Mouse (Mus musculus) small intestine, adult 2 months (tissue): Measurements from ENCODE around the gene Mettl7a2. TPM values are rescaled to one million over a fixed set of nuclear protein-coding genes. Genes with fewer than 3 reads are reported as not detected.
"Not testable (repeated sequence)": the region's sequence is repeated elsewhere in the genome, so short reads cannot be mapped to it uniquely, and the experiment has no call there.

ENCODE experiments used
- H3K27ac ChIP-seq: fragments of 200-500 bp; 2 replicates; pipeline ENCODE4 v1.5.1; 2012; ENCODE audit warnings: low read depth, low read length, control low read depth, inconsistent platforms; ENCODE audit not compliant: insufficient read depth
- H3K27me3 ChIP-seq: fragments of 200-500 bp; 2 replicates; pipeline ENCODE4 v1.6.1; 2012; ENCODE audit warnings: mild to moderate bottlenecking, moderate library complexity, low read length, inconsistent platforms; ENCODE audit not compliant: control insufficient read depth, insufficient read depth
- H3K36me3 ChIP-seq: fragments of 200-500 bp; 2 replicates; pipeline ENCODE4 v1.6.1; 2012; ENCODE audit warnings: mild to moderate bottlenecking, low read length, control low read depth, inconsistent platforms; ENCODE audit not compliant: control insufficient read depth, insufficient read depth
- H3K4me1 ChIP-seq: fragments of 200-500 bp; 2 replicates; pipeline ENCODE4 v1.6.1; 2012; ENCODE audit warnings: low read length, inconsistent platforms, mixed read lengths; ENCODE audit not compliant: control insufficient read depth, insufficient read depth, insufficient read length
- H3K4me3 ChIP-seq: fragments of 200-500 bp; 2 replicates; pipeline ENCODE4 v1.5.1; 2012; ENCODE audit warnings: low read depth, mild to moderate bottlenecking, control low read depth, inconsistent platforms, low read length, moderate library complexity
- CTCF ChIP-seq: fragments of 200-500 bp; IDR thresholded peaks from 2 replicates; pipeline ENCODE4 v1.5.1; 2012; ENCODE audit warnings: low read depth, mild to moderate bottlenecking, control low read depth, inconsistent platforms, low read length, moderate library complexity, mixed read lengths; ENCODE audit not compliant: insufficient replicate concordance, insufficient read length; ENCODE audit errors: extremely low read depth
- POLR2A ChIP-seq: fragments of 200-500 bp; IDR thresholded peaks from 2 replicates; pipeline ENCODE4 v1.6.1; 2012; ENCODE audit warnings: low read depth, mild to moderate bottlenecking, control low read depth, inconsistent platforms, low read length, moderate library complexity
- WGBS: fragments of 180-500 bp; shearing (Covaris S2); methylation state at CpG from one replicate; pipeline ENCODE4 v1.1.7; 2018; 5-methylcytosine and 5-hydroxymethylcytosine counted together
- polyA plus RNA-seq: library from polyadenylated mRNA; depleted of rRNA; stranded (reverse); fragments of >200 nt; gene quantifications from 2 replicates; pipeline ENCODE4 v1.2.3, GENCODE M21; 2012

Gene Mettl7a2
- polyA plus RNA-seq, 1 experiment, result not detected

DNA sequence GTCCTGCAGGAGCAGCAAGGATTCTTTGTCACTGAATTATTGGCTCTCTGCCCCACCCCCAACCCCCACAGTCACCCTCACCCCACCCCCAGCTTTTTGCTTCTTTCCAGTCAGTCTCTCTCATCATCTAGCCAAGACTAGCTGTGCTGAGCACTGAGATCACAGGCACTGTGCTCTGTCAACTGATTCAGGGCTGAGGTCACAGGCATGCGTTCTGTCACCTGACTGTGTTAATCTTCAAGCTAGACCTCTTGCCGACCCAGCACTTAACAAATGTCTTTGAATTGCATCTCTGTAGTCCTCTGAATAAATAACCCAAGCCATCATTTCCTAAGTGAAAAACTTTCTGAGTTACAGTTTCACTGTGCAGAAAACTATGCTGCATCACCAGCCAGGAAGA, 3.5 kb upstream of the Mettl7a2 start:
- 46% methylated on average over 2 of the region's 2 CpGs for WGBS
- TF ChIP-seq CTCF (no peak), POLR2A (no peak)
- H3K36me3 ChIP-seq, result no peaks in the 10 kb centered on the region
- H3K4me1 ChIP-seq, result no peaks in the 10 kb centered on the region
- no peak overlapping the region for H3K27ac ChIP-seq
- peaks cover 18% of the 10 kb centered on the region for H3K27me3 ChIP-seq
- no peak overlapping the region for H3K4me3 ChIP-seq

GRCm38 (mm10) chr15:100351501-100352060, 1.4 kb upstream of the Mettl7a2 start:
- Histone ChIP-seq H3K36me3 (no peaks in the 10 kb centered on the region), H3K4me1 (no peaks in the 10 kb centered on the region), H3K27me3 (peaks cover 15% of the 10 kb centered on the region), H3K4me3 (no peak overlapping the region), H3K27ac (no peak overlapping the region)
- no peak for TF ChIP-seq POLR2A
- TF ChIP-seq CTCF, result no peak
- WGBS, result 51% methylated on average over 6 of the region's 6 CpGs

DNA sequence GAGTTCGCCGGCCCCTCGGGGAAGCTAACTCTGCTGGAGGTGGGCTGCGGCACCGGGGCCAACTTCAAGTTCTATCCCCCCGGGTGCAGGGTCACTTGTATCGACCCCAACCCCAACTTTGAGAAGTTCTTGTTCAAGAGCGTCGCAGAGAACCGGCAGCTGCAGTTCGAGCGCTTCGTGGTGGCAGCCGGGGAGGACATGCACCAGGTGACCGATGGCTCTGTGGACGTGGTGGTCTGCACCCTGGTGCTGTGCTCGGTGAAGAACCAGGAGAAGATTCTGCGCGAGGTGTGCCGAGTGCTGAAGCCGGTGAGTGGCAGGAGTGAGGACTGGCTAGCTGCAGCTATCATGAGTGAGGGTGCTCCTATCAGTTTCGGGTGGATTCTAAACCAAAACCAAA, 399 bp downstream of the Mettl7a2 start:
- H3K36me3 ChIP-seq, H3K27ac ChIP-seq, H3K4me3 ChIP-seq, H3K4me1 ChIP-seq: not testable (repeated sequence)
- WGBS, result 96% methylated on average over 21 of the region's 22 CpGs
- peaks cover 15% of the 10 kb centered on the region for H3K27me3 ChIP-seq

GRCm38 (mm10) chr15:100355876-100356275, 2.9 kb downstream of the Mettl7a2 start:
- Histone ChIP-seq H3K27ac (no peak overlapping the region), H3K36me3 (no peaks in the 10 kb centered on the region), H3K27me3 (peaks cover 20% of the 10 kb centered on the region), H3K4me1 (no peaks in the 10 kb centered on the region), H3K4me3 (no peak overlapping the region)
- WGBS, result 16% methylated on average over 5 of the region's 5 CpGs
- TF ChIP-seq CTCF, result no peak
- TF ChIP-seq POLR2A, result no peak

- TF ChIP-seq POLR2A (no peak), CTCF (no peak)
- 73% methylated on average over 7 of the region's 7 CpGs for WGBS
- Histone ChIP-seq H3K27me3 (peaks cover 25% of the 10 kb centered on the region; the same call in 1 of the 2 replicates), H3K36me3 (no peaks in the 10 kb centered on the region), H3K4me1 (no peaks in the 10 kb centered on the region), H3K27ac (no peak within 1 kb of the TSS), H3K4me3 (no peak within 1 kb of the TSS)
Measured at GRCm38 (mm10) chr15:100364242-100364641, 11.2 kb downstream of the Mettl7a2 start, which contains the start of gene Higd1c. Gene Higd1c (plus strand): TSS chr15:100364542.

- not testable (repeated sequence) for H3K4me3 ChIP-seq, H3K36me3 ChIP-seq, H3K27ac ChIP-seq, H3K4me1 ChIP-seq
- WGBS, result 58% methylated on average over 9 of the region's 9 CpGs
- peaks cover 22% of the 10 kb centered on the region; the same call in 1 of the 2 replicates for H3K27me3 ChIP-seq
Measured at GRCm38 (mm10) chr15:100365967-100366366, 13.0 kb downstream of the Mettl7a2 start.

- Histone ChIP-seq H3K27me3 (peaks cover 22% of the 10 kb centered on the region; the same call in 1 of the 2 replicates), H3K36me3 (no peaks in the 10 kb centered on the region), H3K27ac (no peak overlapping the region), H3K4me1 (no peaks in the 10 kb centered on the region), H3K4me3 (no peak overlapping the region)
- TF ChIP-seq CTCF (no peak), POLR2A (no peak)
- WGBS, result 82% methylated on average over 7 of the region's 7 CpGs
Measured at GRCm38 (mm10) chr15:100367119-100367518, 14.1 kb downstream of the Mettl7a2 start.

DNA sequence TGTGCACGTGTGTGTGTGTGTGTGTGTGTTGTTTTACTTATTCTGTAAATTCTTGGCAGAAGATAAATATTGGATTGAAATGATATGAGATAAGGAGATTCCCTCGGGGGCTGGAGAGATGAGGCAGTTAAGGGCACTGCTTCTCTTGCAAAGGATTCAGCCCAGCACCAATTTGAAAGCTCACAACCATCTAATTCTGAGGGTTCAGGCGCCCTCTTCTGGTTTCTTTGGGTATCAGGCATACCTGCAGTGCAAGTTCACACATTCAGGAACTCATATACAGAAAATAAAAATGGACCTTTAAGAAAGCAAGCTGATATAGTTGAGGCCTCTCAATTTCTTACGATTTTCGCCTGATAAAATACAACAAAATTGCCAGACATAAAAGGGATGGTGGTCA, 22.1 kb downstream of the Mettl7a2 start:
- H3K4me3 ChIP-seq, result no peak overlapping the region
- H3K36me3 ChIP-seq, result no peaks in the 10 kb centered on the region
- peaks cover 4% of the 10 kb centered on the region; the same call in 1 of the 2 replicates for H3K27me3 ChIP-seq
- 45% methylated on average over 5 of the region's 5 CpGs for WGBS
- H3K27ac ChIP-seq, result no peak overlapping the region
- TF ChIP-seq CTCF, result peak; percentile 36; the same call in 1 of the 2 replicates
- TF ChIP-seq POLR2A, result no peak
- peaks cover 1% of the 10 kb centered on the region; the same call in 1 of the 2 replicates for H3K4me1 ChIP-seq

GRCm38 (mm10) chr15:100377847-100378505, 25.0 kb downstream of the Mettl7a2 start:
- WGBS, result 35% methylated on average over 4 of the region's 9 CpGs
- not testable (repeated sequence) for H3K36me3 ChIP-seq, H3K4me3 ChIP-seq, H3K27me3 ChIP-seq, H3K4me1 ChIP-seq, H3K27ac ChIP-seq
